Mouse (Mus musculus): ENCODE measurements at regions not wholly inside any gene's neighbourhood (a gene's known extent, or its start where the extent isn't known, plus 50 kb on each side); places are given as distances from the start of the nearest gene placed in this dataset.

- peak in 1 of 2 experiments; percentile 6 for DNase-seq (ENCODE audit: low spot score in 2 of 2)
These were observed 61.7 kb downstream of the Gm7951 start for GRCm38 (mm10) chr14:42055451-42055850.

All from spleen, postnatal 10 days (tissue).